Mouse (Mus musculus) heart, embryonic 12.5 days (tissue): Measurements from ENCODE around the gene Ell3. TPM values are rescaled to one million over a fixed set of nuclear protein-coding genes. Genes with fewer than 3 reads are reported as not detected.

Source experiments
- microRNA-seq: library from miRNA; unstranded; fragments of <30 nt; microRNA quantifications from one replicate; pipeline ENCODE4, GENCODE M21; 2017
- polyA plus RNA-seq: library from polyadenylated mRNA; unstranded; fragments of >200 nt; fragmentation: Nextera tagmentation; extraction: Ambion mirVana; gene quantifications from 2 replicates; pipeline ENCODE4 v1.2.1, GENCODE M21; 2016

The Ell3 gene
- polyA plus RNA-seq, 1 experiment from 2014 or later, result 1.4 TPM

Small RNA genes lying within 50 kb of the gene (microRNA-seq; reads per million reads assigned to microRNA genes)
- gene Gm22953, result not detected

Other genes with a start within 250 kb of the Ell3 start
- 69.8 and 78.4 TPM in 2 replicates for gene Trp53bp1, start 172.9 kb downstream of the Ell3 start, polyA plus RNA-seq
- gene Map1a, start 154.7 kb downstream of the Ell3 start, polyA plus RNA-seq, result 4.7 TPM in 2 replicates
- gene Ppip5k1, start 88.9 kb downstream of the Ell3 start, polyA plus RNA-seq, result 11.2 and 11.6 TPM in 2 replicates
- gene Ckmt1, start 86.6 kb downstream of the Ell3 start, polyA plus RNA-seq, result 0.42 TPM in 1 of 2 replicates, not detected in the other
- not detected in 2 replicates for gene Strc, start 57.1 kb downstream of the Ell3 start, polyA plus RNA-seq
- gene Pdia3, start 30.5 kb downstream of the Ell3 start, polyA plus RNA-seq, result 643 and 651 TPM in 2 replicates
- 2.8 and 3.5 TPM in 2 replicates for gene Catsper2, start 30.5 kb downstream of the Ell3 start, polyA plus RNA-seq
- 610 and 670 TPM in 2 replicates for gene Serf2, start 4.9 kb upstream of the Ell3 start, polyA plus RNA-seq
- 97.4 and 120 TPM in 2 replicates for gene Hypk, start 9.0 kb upstream of the Ell3 start, polyA plus RNA-seq
- gene Serinc4, start 12.5 kb upstream of the Ell3 start, polyA plus RNA-seq, result 0.12 and 0.13 TPM in 2 replicates
- 48.4 and 49.0 TPM in 2 replicates for gene Mfap1b, start 29.8 kb upstream of the Ell3 start, polyA plus RNA-seq
- gene Mfap1a, start 62.4 kb upstream of the Ell3 start, polyA plus RNA-seq, result 16.9 and 18.6 TPM in 2 replicates
- gene Wdr76, start 62.4 kb upstream of the Ell3 start, polyA plus RNA-seq, result 7.3 and 7.5 TPM in 2 replicates